Mouse (Mus musculus) brain, adult 2 months (tissue): ENCODE results near the gene Ephb3.
"Not testable (repeated sequence)": the region's sequence is repeated elsewhere in the genome, so short reads cannot be mapped to it uniquely, and the experiment has no call there.

ENCODE experiments used
- DNase-seq: peaks from one replicate; pipeline ENCODE4 v3.0.0; 2011; ENCODE audit warnings: low read depth, low spot score

The Ephb3 gene

DNA sequence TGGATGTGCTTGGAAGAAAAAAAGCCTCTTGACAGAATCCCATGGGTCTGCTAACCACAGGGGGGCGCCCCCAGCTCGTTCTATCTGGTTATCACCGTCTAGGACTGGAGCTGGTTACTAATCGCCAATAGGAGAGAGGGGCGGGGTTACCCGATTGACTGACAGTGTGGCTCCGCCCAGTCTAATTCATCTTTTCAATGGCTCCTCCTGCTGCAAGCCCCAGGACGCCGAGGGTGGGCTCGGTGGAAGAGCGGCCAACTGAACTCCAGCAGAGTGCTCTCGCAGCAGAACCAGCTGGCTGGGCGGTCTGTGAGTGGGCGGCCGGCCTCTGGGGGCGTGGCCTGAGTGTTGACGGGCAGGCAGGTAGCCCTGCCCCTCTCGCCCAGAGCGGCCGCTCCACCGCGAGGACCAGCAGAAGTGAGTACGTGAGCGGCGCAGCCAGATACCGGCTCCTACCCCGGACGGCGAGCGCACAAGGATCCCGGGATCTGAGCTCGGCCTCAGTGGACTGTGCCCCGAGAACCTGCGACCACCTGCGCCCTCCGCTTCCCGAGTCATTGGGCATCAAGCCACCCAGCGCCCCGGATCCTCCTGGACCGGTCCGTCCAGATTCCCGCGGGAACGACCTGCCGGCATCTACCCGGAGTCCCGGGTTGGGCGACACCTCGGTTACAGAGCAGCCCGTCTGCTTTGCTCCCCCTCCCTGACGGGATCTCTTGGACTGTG, at the start of gene Ephb3:
TSS of gene Ephb3 (plus strand) at position 389 of the 726 bp plus-strand sequence.
- peak; percentile 98 for DNase-seq

DNA sequence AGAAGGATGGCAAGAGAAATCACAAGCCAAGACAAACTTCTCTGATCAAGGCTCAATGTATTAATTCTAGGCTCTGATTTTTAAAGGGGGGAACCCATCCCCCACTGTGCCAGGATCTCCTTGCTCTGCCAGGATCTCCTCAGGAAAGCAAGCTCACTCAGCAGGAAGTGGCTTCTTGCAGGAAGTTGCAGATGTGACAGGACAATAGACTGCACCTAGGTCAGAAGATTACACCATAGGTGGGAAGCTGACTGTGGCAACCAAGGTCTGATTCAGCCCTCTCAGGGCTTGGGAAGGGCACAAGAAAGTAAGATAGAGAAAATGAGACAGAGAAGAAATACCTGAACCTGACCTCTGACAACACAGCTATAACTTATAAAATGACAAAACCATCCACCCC, 48.3 kb upstream of the Ephb3 start:
- DNase-seq, result not testable (repeated sequence)

DNA sequence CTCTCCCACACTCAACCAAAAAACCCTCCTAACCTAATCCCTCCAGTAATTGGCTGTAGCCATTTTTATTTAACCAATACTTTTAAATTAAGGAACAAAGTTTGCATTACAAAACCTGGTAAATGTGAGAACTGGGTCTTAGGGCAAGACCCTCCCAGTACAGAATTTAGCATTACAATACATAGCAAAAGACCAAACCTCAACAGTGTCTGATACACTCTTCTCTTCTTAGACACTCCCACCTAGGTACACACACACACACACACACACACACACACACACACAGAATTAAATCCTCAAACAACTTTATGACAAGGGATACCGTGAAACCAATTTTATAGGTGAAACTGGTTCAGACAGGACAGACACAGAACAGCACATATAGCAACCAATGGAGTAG, 45.3 kb upstream of the Ephb3 start:
- DNase-seq, result not testable (repeated sequence)

- not testable (repeated sequence) for DNase-seq
These were observed 41.1 kb upstream of the Ephb3 start for GRCm38 (mm10) chr16:21163423-21163822.

DNA sequence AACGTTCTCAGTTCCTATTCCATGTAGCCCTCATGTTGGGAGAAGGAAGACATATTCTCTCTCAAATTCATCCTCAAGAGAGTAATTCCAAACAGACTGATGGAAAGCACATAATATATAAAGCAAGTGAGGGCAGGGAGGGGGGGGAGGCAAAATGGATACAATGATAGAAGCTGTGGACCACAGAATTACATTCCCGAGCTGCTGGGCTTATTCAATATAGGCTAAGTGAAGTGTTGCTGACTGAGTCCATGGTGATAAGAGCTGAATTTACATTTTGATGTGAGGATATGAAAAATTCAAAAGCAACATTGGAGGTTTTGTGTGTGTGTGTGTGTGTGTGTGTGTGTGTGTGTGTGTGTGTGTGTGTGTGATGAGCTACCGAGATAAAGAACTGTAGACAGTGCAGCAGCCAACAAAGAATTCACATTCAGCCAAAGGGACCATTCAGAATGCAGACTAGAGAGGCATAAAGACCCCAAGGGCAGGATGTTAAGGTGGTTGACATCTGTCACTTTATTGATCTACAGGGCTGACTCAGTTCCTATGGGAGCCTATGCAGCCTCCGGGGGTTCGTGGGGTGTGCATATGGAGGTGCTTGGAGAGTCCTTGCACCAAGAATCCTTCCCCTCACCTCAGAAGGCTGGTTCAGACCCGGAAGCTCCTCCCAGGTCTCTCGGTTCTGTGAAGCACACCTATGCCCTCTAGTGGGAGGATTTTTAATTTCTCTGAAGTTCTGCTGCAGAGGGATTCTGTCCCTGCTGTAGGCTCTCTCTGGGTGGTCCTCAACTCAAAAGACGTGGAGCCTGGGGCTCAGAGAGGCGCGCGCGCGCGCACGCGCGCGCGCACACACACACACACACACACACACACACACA, 39.0 kb upstream of the Ephb3 start:
- not testable (repeated sequence) for DNase-seq

DNA sequence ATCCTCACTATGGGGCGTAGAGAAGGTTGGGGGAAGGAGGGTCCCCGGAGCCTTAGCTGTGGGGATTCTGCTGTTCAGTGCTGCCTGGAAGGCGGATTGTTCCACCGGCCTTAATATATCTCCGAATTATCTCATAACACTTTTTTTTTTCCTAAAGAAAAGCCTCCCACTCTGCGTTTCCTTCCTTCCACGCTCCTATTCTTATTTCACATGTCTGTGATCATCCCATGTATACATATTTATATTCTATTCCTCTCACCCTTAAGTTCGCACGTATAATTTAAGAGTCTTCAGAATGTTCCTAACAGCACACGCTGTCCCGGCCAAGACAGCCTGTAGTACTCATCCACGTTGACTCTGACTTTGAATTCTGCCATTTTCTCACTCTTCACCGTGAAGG, 35.8 kb upstream of the Ephb3 start:
- DNase-seq, result peak; percentile 59

GRCm38 (mm10) chr16:21175236-21175635, 29.3 kb upstream of the Ephb3 start:
- no peak for DNase-seq

GRCm38 (mm10) chr16:21182108-21182507, 22.4 kb upstream of the Ephb3 start:
- DNase-seq, result peak; percentile 84

DNA sequence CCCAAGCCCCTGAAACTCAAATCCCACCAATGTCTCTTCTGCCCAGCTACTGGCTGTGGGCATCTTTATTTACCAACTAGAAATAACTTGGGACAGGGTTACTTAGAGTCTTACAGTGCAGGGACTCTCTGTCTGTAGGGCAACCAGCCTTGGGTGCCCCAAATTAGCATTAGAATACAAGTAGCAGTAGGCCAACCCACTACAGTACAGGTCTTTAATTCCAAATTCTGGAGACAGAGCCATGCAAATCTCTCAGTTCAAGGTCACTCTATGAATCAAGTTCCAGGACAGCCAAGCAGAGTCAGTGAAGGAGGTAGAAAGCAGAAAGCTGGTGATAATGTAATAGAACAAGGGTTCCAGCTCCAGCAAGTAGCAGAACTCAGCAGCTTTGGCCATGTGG, 19.9 kb upstream of the Ephb3 start:
- DNase-seq, result no peak

GRCm38 (mm10) chr16:21187568-21187967, 17.0 kb upstream of the Ephb3 start:
- DNase-seq, result peak; percentile 77

- no peak for DNase-seq
These were observed 16.2 kb upstream of the Ephb3 start for GRCm38 (mm10) chr16:21188345-21188744.

DNA sequence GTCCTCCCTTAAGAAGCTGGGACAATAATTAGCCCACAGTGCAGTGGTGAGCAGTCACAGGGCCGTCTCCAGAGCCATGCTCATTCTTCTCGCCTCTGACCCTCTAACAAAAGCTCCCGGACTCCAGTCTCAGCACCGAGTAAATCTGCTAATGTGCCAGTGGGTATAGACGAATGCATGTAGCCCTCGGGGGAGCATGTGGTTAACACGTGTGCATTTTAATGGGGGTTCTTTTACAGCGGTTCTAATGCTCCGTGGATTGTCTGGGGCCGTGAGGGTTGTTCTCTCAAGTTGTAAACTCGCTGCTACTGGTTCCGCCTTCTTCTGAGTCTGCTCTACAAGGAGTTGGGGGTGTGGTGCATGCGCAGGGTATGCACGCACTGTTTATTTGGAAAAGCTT, 13.0 kb upstream of the Ephb3 start:
- no peak for DNase-seq

- DNase-seq, result peak; percentile 92
These were observed 11.8 kb upstream of the Ephb3 start for GRCm38 (mm10) chr16:21192509-21193354.

DNA sequence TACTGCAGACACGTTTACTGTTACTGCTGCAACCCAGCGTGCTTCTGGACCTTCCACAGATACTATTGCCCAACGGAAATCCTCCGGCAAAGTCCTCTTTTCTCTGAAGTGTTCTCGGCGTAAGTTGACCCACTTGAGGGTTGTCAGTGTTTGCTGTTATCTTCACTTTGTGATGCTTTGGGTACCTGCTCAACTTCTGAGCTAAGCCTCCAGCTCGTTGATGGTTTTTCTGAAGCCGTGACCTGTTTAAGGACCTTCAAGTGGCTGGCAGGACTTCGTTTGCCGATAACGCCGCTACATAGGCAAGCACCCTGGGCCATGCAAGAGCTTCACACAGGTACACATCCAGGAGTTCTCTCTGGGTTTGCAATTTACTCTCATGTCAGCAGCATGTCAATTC, 10.4 kb upstream of the Ephb3 start:
- DNase-seq, result no peak

- DNase-seq, result no peak
These were observed 9.2 kb upstream of the Ephb3 start for GRCm38 (mm10) chr16:21195260-21195866.

GRCm38 (mm10) chr16:21196576-21196975, 8.0 kb upstream of the Ephb3 start:
- no peak for DNase-seq

GRCm38 (mm10) chr16:21197542-21197941, 7.0 kb upstream of the Ephb3 start:
- DNase-seq, result no peak

- no peak for DNase-seq
These were observed 6.5 kb upstream of the Ephb3 start for GRCm38 (mm10) chr16:21198006-21198405.

DNA sequence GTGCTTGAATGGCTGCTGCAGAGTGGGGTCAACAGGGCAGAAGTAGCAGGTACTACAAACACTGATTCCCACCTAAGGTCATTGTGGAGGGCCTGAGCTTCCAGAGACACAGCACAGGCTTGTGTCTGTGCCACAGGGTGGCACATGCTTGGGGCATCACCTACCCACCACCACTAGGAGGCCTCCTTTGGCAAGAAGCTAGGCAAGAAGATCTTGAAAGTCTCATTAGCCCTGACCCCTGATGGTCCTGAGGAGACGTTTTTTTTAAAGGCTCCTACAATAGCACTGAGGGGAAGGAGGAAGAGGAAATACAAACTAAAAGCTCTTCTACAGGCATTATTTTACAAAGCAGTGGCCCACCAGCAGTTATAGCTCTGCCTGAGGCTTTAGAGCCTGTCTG, 6.0 kb upstream of the Ephb3 start:
- no peak for DNase-seq

DNA sequence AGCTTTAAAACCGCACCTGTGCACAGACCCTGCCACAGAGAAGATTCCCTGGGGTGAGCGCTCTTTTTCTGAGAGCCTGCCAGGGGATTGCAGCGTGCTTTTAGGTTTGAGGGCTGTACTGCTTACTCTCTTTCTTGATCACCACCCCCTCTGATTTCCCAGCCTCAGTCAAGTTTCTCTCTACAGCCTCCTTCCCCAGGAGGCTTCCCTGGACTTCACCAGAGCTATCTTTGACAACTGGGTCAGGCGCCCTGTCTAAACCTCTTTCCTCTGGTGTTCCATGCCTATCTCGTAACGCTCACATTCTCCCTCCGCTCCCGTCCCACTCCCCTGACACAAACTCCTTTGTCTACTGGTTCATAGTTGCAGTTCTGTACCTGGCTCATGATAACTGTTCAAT, 5.1 kb upstream of the Ephb3 start:
- DNase-seq, result no peak

DNA sequence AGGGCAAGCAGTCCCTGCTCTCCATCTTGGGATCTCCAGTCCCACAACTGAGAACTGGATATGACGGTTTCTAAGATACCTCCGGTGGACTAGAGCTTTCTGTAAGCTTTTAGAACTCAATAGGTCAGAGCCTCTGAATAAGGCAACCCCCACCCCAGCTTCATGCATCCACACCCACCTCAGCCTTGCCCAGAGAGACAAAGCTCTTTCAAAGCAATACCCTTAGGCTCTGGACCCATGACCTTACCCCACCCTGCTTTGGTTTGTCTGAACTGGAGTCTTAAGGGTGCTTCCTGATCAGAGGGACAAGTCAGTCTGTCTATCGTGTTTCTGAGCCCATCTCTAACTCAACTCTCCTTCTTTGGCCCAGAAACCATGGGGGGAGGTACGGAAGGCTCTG, 1.8 kb upstream of the Ephb3 start:
- no peak for DNase-seq
